Mouse (Mus musculus) frontal cortex, postnatal 10 days (tissue): ENCODE data around the gene Kif1c.
A peak's percentile ranks its signal among the peaks of the same experiment; 100 is the strongest.

Source experiments
- DNase-seq, 2 experiments: peaks; one replicate each; pipeline ENCODE4 v3.0.0; 2022; ENCODE audit warnings: low spot score in 2 of 2, mixed read lengths in 1 of 2

Kif1c gene

DNA sequence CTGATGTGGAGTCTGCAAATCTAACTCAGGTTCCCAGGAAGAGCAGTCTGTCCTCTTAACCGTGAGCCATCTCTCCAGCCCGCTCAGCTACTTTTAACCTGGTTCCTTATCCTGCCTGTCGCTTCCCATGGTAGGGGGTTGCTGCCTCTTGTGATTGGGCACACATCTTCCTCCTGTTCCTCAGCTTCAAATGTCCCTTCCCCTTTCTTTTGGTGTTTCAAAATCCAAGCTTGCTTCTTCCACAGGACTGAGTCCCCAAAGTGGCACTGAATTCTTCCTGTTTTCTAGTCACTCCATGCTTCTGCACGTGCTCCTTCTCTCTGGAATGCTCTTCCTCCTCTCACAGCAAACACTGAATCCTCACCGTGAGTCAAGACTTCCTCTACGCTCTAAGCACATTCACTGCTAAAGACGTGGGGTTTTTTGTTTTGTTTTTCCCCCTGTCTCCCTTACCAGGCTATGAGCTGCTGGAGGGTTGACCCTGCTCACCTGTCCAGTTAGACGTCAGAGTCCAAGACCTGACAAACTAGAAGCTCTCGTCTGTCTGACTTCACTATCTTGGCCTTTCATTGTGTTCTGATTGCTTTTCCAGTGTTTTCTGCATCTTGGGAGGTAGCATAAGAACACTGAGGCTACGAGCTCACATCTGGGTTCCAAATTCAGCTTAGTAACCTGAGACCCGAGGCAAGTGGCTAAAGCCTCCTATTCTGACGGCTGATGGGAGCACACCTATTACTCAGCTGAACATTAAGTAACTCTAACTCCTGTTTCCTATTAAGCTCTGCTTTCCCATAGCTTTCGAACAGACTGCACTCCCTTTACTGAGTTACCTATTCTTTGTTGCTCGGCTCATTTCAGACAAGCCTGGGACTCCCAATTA, 32.8 kb upstream of the Kif1c start:
- DNase-seq, result no peak

GRCm38 (mm10) chr11:70668335-70668770, 32.0 kb upstream of the Kif1c start:
- peak in 1 of 2 experiments; percentile 80 for DNase-seq

DNA sequence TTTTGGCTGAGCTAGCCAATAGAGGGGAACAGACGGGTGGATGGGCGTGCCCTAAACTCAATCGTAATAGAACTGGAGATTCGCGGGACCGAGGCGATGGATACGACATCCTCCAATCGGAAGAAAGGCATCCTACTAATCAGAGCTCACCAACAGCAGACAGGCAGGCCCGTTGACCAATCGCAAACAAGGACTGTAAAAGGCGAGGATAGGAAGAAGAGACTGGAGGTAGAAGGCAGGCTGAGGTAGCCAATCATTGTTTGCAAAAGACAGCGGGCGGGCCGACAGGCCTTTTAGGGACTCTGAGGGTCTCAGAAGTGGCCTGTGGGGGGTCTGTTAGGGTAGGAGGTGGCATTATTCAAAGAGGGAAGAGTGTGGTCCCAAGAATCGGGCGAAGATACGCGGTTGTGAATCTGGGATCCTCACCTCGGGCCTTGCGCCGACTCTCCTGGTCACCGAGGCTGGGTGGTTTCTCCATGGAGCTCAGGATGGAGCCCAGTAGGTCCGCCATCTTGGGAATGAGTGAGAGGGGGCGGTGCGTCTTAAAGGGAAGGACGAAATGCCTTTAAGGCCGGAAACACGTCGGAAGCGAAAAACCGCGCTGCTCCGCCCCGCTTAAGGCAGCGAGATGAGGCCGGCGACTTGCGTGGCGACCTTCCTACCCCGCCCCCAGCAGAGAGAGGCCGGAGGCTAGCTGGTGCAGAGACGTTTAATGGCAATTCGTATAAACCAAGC, 31.4 kb upstream of the Kif1c start, which contains the start of gene Spag7:
TSS of gene Spag7 (minus strand) at position 646 of the 735 bp plus-strand sequence.
- DNase-seq, result peak; percentile 96 to 100

GRCm38 (mm10) chr11:70669582-70670345, 30.6 kb upstream of the Kif1c start:
- peak; percentile 76 to 77 for DNase-seq

- no peak for DNase-seq
These were observed 29.9 kb upstream of the Kif1c start for GRCm38 (mm10) chr11:70670483-70670882.

- DNase-seq, result no peak
These were observed 28.9 kb upstream of the Kif1c start for GRCm38 (mm10) chr11:70671333-70672047.

DNA sequence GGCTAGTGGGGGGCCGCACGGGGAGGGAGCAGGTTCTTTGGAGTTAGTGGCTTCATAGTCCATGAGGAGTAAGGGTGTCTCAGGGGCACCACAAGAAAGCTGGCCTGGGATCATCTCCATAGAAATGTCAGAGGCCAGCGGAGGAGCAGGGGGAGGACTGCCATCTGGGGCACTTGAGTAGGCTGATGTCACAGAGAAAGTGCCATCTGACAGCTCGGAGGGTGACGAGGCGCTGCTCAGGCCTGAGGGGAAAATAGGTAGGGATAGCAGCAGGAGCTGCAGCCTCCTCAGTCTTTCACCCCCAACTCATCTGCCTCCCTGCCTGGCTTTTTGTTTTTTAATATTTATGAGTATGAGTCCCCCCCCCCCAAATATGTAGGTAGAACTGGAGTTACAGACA, 26.3 kb upstream of the Kif1c start:
- no peak for DNase-seq

DNA sequence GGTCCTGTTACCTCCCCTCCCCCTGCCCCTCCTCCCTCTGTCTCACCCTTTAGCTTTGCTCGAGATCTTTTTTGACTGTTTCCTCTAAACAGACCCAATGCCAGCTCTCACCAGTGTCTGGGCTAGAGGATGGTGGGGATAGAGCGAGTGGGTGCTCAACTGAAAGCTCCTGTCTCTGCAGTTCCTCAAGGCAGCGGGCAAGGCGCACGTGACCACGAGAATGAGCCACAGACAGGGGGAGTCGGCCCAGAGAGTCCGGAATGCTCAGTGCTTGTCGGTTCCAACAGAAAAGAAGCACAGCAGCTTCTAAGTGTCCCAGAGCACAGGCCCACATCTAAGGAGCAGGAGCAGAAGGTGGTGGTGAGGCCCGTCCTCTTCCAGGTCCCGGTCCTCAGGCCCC, 25.8 kb upstream of the Kif1c start:
- no peak for DNase-seq

- no peak for DNase-seq
These were observed 22.3 kb upstream of the Kif1c start for GRCm38 (mm10) chr11:70678092-70678491.

DNA sequence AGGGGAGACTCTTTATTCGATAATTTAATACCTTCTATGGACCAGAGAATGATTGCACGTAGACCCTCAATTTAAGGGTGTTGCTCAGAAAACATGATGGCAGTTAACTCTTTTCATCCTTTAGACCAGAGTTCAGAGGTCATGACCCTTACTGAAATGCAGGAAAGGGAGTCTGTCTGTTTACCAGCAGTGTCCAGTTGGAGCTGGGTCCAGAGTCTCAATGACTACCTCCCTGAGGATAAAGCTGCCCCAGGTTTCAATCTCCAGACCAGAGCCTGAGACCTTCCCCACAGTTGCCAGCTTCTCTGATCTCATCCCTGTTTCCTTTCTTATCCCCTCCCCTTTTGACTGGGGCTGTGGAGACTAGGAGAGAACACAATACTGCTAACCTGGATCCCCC, 21.8 kb upstream of the Kif1c start:
- no peak for DNase-seq

DNA sequence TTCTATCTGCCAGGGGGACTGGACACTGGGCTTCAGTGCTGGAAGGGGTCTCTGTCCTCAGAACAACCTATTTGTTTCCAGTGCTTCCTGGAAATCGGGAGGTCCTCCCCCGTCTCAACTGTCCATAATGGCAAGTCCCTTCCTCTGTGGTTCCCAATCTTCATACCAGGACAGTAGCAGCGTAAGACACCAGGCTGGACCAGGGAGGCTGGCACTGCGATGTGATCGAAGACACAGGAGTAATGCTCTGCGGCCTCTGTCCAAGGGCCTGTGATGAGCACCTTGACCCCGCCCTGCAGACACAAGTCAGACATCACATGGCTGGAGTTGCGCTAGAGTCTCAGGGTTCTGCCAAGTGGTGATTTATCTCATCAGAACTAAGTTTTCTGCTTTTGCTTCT, 21.0 kb upstream of the Kif1c start:
- DNase-seq, result no peak

- no peak for DNase-seq
These were observed 20.5 kb upstream of the Kif1c start for GRCm38 (mm10) chr11:70679894-70680293.

- no peak for DNase-seq
These were observed 19.2 kb upstream of the Kif1c start for GRCm38 (mm10) chr11:70681170-70681569.

- peak; percentile 47 to 64 for DNase-seq
These were observed 18.3 kb upstream of the Kif1c start for GRCm38 (mm10) chr11:70681897-70682581.

DNA sequence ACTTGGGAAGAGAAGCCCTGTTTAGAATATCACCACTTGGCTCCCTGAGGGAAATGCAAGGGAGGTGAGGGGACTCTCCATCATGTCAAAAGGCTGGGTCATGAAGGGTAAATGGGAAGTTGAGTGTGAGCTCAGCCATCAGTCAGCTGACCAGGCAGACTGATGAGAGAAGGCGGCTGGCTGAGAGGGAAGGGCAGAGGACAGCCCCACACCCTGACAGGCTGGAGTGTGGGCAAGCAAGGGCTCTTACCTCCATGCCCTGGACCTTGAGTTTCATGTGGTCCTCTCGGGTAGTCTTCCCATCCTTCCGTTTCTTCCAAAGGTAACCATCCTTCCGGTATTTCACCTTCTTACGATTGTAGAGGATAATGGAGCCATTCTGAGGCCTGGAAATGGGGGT, 16.7 kb upstream of the Kif1c start:
- no peak for DNase-seq

- DNase-seq, result peak in 1 of 2 experiments; percentile 49
These were observed 13.3 kb upstream of the Kif1c start for GRCm38 (mm10) chr11:70686901-70687566.

DNA sequence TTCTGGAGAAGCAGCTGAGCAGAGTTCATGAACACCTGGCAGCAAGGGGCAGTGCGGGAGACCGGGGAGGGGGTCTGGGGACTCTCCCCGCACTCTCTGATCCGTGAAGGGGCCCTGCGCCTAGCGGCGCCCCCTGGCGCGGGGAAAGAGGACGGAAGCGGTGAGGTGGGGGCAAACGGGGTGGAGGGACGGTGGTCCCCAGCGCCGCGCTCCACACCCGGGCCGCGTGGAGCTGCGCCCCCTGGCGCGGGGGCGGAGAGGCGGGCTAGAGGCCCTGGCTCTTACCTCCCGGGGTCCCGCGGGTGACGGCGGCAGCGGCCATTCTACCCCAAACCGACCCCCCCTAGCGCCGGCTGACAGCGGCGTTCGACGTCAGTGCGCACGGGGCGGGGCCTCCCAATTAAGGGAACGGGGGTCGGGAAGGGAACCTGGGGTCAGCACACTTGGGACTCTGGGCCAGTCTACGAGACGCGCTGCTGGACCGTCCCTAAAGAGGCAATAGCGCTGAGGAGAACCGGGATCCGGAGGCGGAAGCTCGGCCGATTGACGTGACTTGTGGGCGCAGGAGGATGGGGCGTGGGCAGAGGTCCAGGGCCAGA, 12.6 kb upstream of the Kif1c start, which contains the start of gene Camta2:
TSS of gene Camta2 (minus strand) at position 505 of the 599 bp plus-strand sequence.
- peak; percentile 76 to 87 for DNase-seq

- no peak for DNase-seq
These were observed 12.0 kb upstream of the Kif1c start for GRCm38 (mm10) chr11:70688372-70688771.

- no peak for DNase-seq
These were observed 10.8 kb upstream of the Kif1c start for GRCm38 (mm10) chr11:70689578-70689977.

- no peak for DNase-seq
These were observed 6.8 kb upstream of the Kif1c start for GRCm38 (mm10) chr11:70693504-70693903.
